Mouse (Mus musculus) T-helper 1 cell (primary cell): ENCODE measurements at regions not wholly inside any gene's neighbourhood (a gene's known extent, or its start where the extent isn't known, plus 50 kb on each side); places are given as distances from the start of the nearest gene placed in this dataset.

ENCODE experiments used
- in situ Hi-C: fragments of 300-600 bp; cut with MboI, MseI; formaldehyde crosslinking; loops from one replicate; pipeline ENCODE4 v1.15.1; 2025; ENCODE audit warnings: high pct_unique_total_duplicates

- in situ Hi-C loops = no loop called here
Measured at GRCm38 (mm10) chr8:7024336-7024735, 1636.7 kb downstream of the Efnb2 start.

GRCm38 (mm10) chr8:7011881-7012280 is 1649.2 kb downstream of the Efnb2 start:
- in situ Hi-C loops = no loop called here

- in situ Hi-C loops = no loop called here
Measured at GRCm38 (mm10) chr8:6991516-6991915, 1669.5 kb downstream of the Efnb2 start.

DNA sequence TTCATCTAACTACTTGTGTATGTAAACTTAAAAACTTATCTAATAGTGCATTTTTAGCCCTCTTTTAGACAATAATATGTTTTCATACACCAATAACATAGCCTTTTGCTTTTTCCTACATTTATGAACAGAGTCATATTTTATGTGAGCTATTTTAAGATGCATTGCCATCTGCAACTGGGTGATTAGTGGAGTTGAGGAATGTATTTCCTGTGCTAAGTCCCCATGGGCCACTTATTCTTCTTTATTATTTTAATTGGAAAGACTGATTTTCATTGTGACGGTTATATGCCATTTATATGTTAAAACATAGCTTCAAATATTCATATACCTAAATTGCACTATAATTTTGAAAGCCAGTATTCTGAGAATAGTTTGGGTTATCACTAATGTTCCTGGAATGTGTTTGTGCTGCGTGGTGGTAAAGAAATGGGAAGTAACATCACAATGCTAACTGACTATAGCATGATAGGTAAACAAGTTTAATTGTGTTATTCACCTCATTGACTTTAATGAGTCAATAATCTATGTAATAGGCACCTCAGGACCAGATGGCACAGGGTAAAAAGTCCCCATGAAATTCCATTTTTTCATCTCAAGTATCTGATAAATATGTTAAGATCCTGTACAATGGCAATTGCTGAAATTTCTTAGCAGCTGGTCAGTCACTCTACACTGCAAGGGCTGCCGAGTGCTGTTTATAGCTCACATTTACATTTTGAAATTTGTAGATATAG is 1671.5 kb downstream of the Efnb2 start:
- in situ Hi-C loops = loop anchor here (10.0 kb wide), 1 partner anchor 1505 kb away; no protein-coding TSS in a partner anchor

- in situ Hi-C loops = no loop called here
Measured at GRCm38 (mm10) chr8:6973961-6974360, 1687.1 kb downstream of the Efnb2 start.

GRCm38 (mm10) chr8:6963006-6963799 is 1697.8 kb downstream of the Efnb2 start:
- in situ Hi-C loops = no loop called here

GRCm38 (mm10) chr8:6958086-6958485 is 1703.0 kb downstream of the Efnb2 start:
- in situ Hi-C loops = no loop called here

DNA sequence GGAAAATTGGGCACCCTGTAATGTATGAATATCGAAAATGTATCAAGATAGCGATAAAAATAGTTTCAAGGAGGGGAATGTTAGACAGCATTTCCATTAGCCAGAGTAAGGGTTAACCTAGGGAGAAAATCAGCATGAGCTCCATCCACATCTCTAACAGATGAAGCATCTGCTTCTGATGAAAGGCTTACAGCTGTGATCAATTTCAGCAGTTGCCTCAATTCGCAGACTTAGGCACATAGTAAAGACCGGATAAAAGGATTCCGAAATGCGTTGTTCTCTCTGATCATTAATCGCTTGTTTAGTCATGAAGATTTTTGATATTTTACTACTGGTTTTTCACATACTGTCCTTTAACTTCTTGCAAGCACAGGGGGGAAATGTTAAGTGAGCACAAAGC is 1706.8 kb downstream of the Efnb2 start:
- in situ Hi-C loops = no loop called here

DNA sequence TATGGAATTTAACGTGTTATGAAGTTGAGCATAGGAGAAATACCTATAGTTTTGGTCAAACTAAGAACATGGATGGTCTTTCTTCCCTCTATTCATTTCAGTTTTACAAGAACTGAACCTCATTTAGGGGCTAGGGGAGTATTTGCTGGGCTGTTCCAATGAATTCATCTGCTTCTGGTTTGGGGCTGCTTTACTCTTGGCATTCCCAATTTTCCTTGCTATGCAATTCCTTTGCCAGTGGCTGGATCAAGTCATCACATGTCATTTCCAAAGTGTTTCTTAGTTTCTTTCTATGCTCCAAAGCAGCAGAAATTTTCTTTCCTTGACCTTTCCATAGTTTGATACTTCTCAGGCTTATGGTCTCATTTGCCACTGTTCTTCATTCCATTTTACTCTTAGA is 1738.6 kb downstream of the Efnb2 start:
- in situ Hi-C loops = no loop called here

DNA sequence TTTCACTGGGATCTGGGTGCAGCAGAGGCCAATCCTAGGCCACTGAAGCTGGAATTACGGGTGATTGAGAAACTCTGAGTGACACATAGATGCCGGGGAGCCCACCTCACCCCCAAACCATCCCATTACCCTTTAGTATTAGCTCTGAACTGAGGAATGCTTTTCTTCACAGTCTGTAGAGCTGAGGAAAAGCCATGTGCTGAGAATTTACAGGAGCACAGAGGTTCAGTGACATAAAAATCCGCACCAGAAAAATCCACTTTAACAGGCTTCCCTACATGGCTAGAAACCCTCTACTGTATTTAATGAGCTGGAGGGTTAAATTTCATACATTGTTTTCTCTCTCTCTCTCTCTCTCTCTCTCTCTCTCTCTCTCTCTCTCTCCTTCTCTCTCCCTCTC is 1753.4 kb downstream of the Efnb2 start:
- in situ Hi-C loops = no loop called here

- in situ Hi-C loops = no loop called here
Measured at GRCm38 (mm10) chr8:6891456-6891855, 1769.6 kb downstream of the Efnb2 start.

GRCm38 (mm10) chr8:6886779-6887402 is 1774.2 kb downstream of the Efnb2 start:
- in situ Hi-C loops = no loop called here

- in situ Hi-C loops = no loop called here
Measured at GRCm38 (mm10) chr8:6884828-6885227, 1776.2 kb downstream of the Efnb2 start.

DNA sequence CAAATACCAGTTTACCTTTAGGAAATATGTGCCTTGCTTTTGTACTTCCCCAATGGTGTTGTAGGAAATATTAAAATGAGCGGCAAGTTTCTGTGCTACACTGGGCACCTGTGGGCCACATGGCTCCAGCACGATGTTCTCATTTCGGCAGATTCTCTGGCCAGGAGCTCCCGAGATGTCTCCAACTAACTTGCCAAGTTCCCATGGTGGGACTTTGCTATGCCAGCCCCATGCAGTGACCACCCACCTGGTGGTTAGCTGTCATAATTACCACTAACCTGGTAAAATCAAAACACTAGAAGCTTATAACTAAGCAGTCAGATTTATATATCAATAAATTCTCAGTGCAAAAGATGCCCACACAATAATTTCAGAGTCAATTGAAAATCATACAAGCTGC is 1777.5 kb upstream of the Slc10a2 start:
- in situ Hi-C loops = no loop called here
